Mouse (Mus musculus) CH12.LX (cell line): ENCODE measurements around the gene 1500011B03Rik.

Experiments used
- POLR2A ChIP-seq: IDR thresholded peaks from 2 replicates; pipeline ENCODE4 v1.6.1; 2011; ENCODE audit warnings: low read depth, mild to moderate bottlenecking, improper control_type of control experiment, low read length
- SIN3A ChIP-seq: IDR thresholded peaks from 2 replicates; pipeline ENCODE4 v1.6.1; 2012; ENCODE audit warnings: low read length, improper control_type of control experiment, inconsistent platforms
- ZC3H11A ChIP-seq: IDR thresholded peaks from 2 replicates; pipeline ENCODE4 v1.6.1; 2012; ENCODE audit warnings: low read depth, mild to moderate bottlenecking, inconsistent platforms, low read length, improper control_type of control experiment

- TF ChIP-seq POLR2A, result no peak
- no peak for TF ChIP-seq ZC3H11A
- no peak for TF ChIP-seq SIN3A
These were observed 38.1 kb downstream of the 1500011B03Rik start for GRCm38 (mm10) chr5:114785196-114785595.
